Comparison of ENCODE assay signal across 8 mouse cellular contexts in genomic region chr9:8043044-8043387, GRCm38 (mm10). TPM values are rescaled to one million over a fixed set of nuclear protein-coding genes. Genes with fewer than 3 reads are reported as not detected.
A peak's percentile ranks its signal among the peaks of the same experiment; 100 is the strongest.
DNase-seq lines count a peak whose midpoint lies in the region; ATAC-seq and TF ChIP-seq lines count a peak whose summit lies in the region.

No protein-coding gene starts in this region.

- TF ChIP-seq CTCF in heart, postnatal 0 days (IDR thresholded peaks at IDR 0.05; ENCODE audit: low read depth) = no peak

- peak overlapping the region; percentile 79 for H3K27ac ChIP-seq in heart, postnatal 0 days (ENCODE audit: low read depth)
- no peak overlapping the region for H3K27ac ChIP-seq in embryonic facial prominence, embryonic 11.5 days (replicated peaks; ENCODE audit: low read depth, low read length)
- peak overlapping the region; percentile 94 for H3K27ac ChIP-seq in midbrain, embryonic 15.5 days

- DNase-seq in heart, postnatal 0 days (ENCODE audit: low spot score) = no peak
- DNase-seq in heart, postnatal 14 days = no peak
- no peak for DNase-seq in embryonic facial prominence, embryonic 11.5 days (ENCODE audit: low spot score)
- no peak for DNase-seq in adipocyte (ENCODE audit: low spot score)
- DNase-seq in cerebellum, postnatal 4 days (ENCODE audit: low spot score in 2 of 2) = no peak
- DNase-seq in thymus, adult 18-20 months = no peak

- no peak for ATAC-seq in heart, postnatal 0 days (ENCODE audit: insufficient read depth, low read depth)
- peak; percentile 21; the same call in 1 of the 2 replicates for ATAC-seq in embryonic facial prominence, embryonic 11.5 days (replicated peaks; ENCODE audit: insufficient number of reproducible peaks, low FRiP score, low TSS enrichment, low read depth)
- peak; percentile 47 for ATAC-seq in inflammation-experienced regulatory T-cells, adult 6 months
- ATAC-seq in midbrain, embryonic 15.5 days (replicated peaks) = peak; percentile 72

- no peaks in the 10 kb centered on the region for H3K36me3 ChIP-seq in heart, postnatal 0 days (replicated peaks; ENCODE audit: control insufficient read depth, insufficient read depth, low read length)
- H3K36me3 ChIP-seq in embryonic facial prominence, embryonic 11.5 days (replicated peaks; ENCODE audit: control insufficient read depth, insufficient read depth, low read depth, low read length) = no peaks in the 10 kb centered on the region
- H3K36me3 ChIP-seq in midbrain, embryonic 15.5 days (replicated peaks) = no peaks in the 10 kb centered on the region

- H3K9ac ChIP-seq in heart, postnatal 0 days (replicated peaks; ENCODE audit: low read depth, low read length) = peak overlapping the region; percentile 52
- H3K9ac ChIP-seq in embryonic facial prominence, embryonic 11.5 days (replicated peaks; ENCODE audit: low read length) = peak overlapping the region; percentile 1; the same call in 1 of the 2 replicates
- peak overlapping the region; percentile 63 for H3K9ac ChIP-seq in midbrain, embryonic 15.5 days

- intact Hi-C loops in heart, postnatal 14 days (cut with DNase I) = loop anchor here (5.0 kb wide), 1 partner anchor 36 kb away; no protein-coding TSS in a partner anchor

- H3K4me1 ChIP-seq in heart, postnatal 0 days (ENCODE audit: control insufficient read depth, insufficient read depth) = no peaks in the 10 kb centered on the region
- no peaks in the 10 kb centered on the region for H3K4me1 ChIP-seq in embryonic facial prominence, embryonic 11.5 days (ENCODE audit: control insufficient read depth, insufficient read depth, low read length)
- peaks cover 12% of the 10 kb centered on the region for H3K4me1 ChIP-seq in midbrain, embryonic 15.5 days

- peak overlapping the region; percentile 78 for H3K4me2 ChIP-seq in heart, postnatal 0 days (ENCODE audit: low read depth, low read length)
- no peak overlapping the region; the same call in 1 of the 2 replicates for H3K4me2 ChIP-seq in embryonic facial prominence, embryonic 11.5 days (ENCODE audit: low read depth, low read length)
- peak overlapping the region; percentile 53 for H3K4me2 ChIP-seq in midbrain, embryonic 15.5 days

- H3K4me3 ChIP-seq in heart, postnatal 0 days (ENCODE audit: low read depth, low read length) = peak overlapping the region; percentile 81
- no peak overlapping the region; the same call in 1 of the 2 replicates for H3K4me3 ChIP-seq in embryonic facial prominence, embryonic 11.5 days (ENCODE audit: low read depth, low read length)
- peak overlapping the region; percentile 92 for H3K4me3 ChIP-seq in midbrain, embryonic 15.5 days

- no peak for TF ChIP-seq EP300 in heart, postnatal 0 days (IDR thresholded peaks at IDR 0.05; ENCODE audit: low read depth)

- H3K27me3 ChIP-seq in heart, postnatal 0 days (ENCODE audit: control insufficient read depth, insufficient read depth, low read length) = no peaks in the 10 kb centered on the region
- H3K27me3 ChIP-seq in embryonic facial prominence, embryonic 11.5 days (ENCODE audit: control insufficient read depth, insufficient read depth, low read length) = no peaks in the 10 kb centered on the region
- H3K27me3 ChIP-seq in midbrain, embryonic 15.5 days (replicated peaks) = no peaks in the 10 kb centered on the region

- H3K9me3 ChIP-seq in heart, postnatal 0 days (replicated peaks; ENCODE audit: control insufficient read depth, low read length) = no peaks in the 10 kb centered on the region
- H3K9me3 ChIP-seq in embryonic facial prominence, embryonic 11.5 days (replicated peaks; ENCODE audit: control insufficient read depth, low read length) = no peaks in the 10 kb centered on the region
- no peaks in the 10 kb centered on the region for H3K9me3 ChIP-seq in midbrain, embryonic 15.5 days

- 12% methylated on average over 5 of the region's 5 CpGs for WGBS in heart, postnatal 0 days
- WGBS in embryonic facial prominence, embryonic 11.5 days = 22% methylated on average over 5 of the region's 5 CpGs
- 13% methylated on average over 5 of the region's 5 CpGs for WGBS in midbrain, embryonic 15.5 days

RNA-seq across cellular contexts. Expression of gene Cfap300, which starts 0.4 kb away (rescaled TPM):
- total RNA-seq in heart, postnatal 0 days (2014; rRNA removed; ENCODE audit: low replicate concordance) = 2.7 and 6.4 TPM in 2 replicates
- polyA plus RNA-seq in heart, postnatal 0 days (2015; fragmentation: Nextera tagmentation; extraction: Ambion mirVana) = 3.0 TPM in 2 replicates
- 1 to 10 TPM in 1 of 2 experiments, under 1 TPM in 1; 0.76 to 1.4 TPM for total RNA-seq in heart, postnatal 14 days (2021)
- polyA plus RNA-seq in embryonic facial prominence, embryonic 11.5 days (2014; fragmentation: Nextera tagmentation; extraction: Ambion mirVana) = 21.0 and 22.8 TPM in 2 replicates
- polyA plus RNA-seq in inflammation-experienced regulatory T-cells, adult 6 months (2017; shearing (Covaris generic)) = under 1 TPM in 2 of 3 experiments, not detected in 1; 0.30 to 0.61 TPM
- polyA plus RNA-seq in midbrain, embryonic 15.5 days (2015; fragmentation: Nextera tagmentation; extraction: Ambion mirVana) = 15.1 TPM in 2 replicates

RNA-seq across cellular contexts. Expression of gene Yap1, which starts 38.6 kb away (rescaled TPM):
- 50.6 and 64.9 TPM in 2 replicates for total RNA-seq in heart, postnatal 0 days (2014; rRNA removed; ENCODE audit: low replicate concordance)
- 12.8 and 12.9 TPM in 2 replicates for polyA plus RNA-seq in heart, postnatal 0 days (2015; fragmentation: Nextera tagmentation; extraction: Ambion mirVana)
- 10 to 100 TPM; 60.9 to 63.1 TPM for total RNA-seq in heart, postnatal 14 days (2021)
- polyA plus RNA-seq in embryonic facial prominence, embryonic 11.5 days (2014; fragmentation: Nextera tagmentation; extraction: Ambion mirVana) = 41.9 and 43.7 TPM in 2 replicates
- polyA plus RNA-seq in inflammation-experienced regulatory T-cells, adult 6 months (2017; shearing (Covaris generic)) = not detected
- polyA plus RNA-seq in midbrain, embryonic 15.5 days (2015; fragmentation: Nextera tagmentation; extraction: Ambion mirVana) = 8.0 and 9.2 TPM in 2 replicates

Comparison
In these comparisons a context has a peak if more than half of its experiments do, and no peak if none do; other contexts are left out.
1. H3K9ac ChIP-seq: peak in every context shown above with its lines; median percentile 63 in midbrain, embryonic 15.5 days; 52 in heart, postnatal 0 days; 1 in embryonic facial prominence, embryonic 11.5 days.